Mouse (Mus musculus) c-Kit-positive CD71-positive TER-119-negative erythroid progenitor cells, embryonic 14.5 days (primary cell): ENCODE data around the gene Rps6kc1.
A peak's percentile ranks its signal among the peaks of the same experiment; 100 is the strongest.

ENCODE experiments used
- DNase-seq: peaks from one replicate; pipeline ENCODE4 v3.0.0-alpha.2; 2013; ENCODE audit warnings: low read depth

Rps6kc1 gene

DNA sequence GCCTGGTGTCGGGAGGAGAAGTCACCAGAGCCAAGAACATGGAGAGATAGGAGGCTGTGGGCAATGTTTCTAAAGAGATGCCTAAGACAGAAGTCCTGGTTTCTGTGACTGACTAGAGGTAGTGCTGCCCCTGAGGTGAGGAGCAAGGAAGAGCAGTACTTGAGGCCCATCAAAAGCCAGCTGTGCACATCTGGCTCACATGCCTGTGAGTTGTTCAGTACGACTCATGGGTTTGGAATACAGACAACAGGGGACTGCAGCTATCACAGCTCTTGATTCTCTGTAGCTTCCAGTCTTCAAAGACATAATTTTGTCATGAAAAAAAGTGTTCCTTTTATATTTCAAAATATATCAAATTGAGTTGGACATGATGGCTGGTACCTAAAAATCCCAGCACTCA, 10.5 kb downstream of the Rps6kc1 start:
- no peak for DNase-seq

DNA sequence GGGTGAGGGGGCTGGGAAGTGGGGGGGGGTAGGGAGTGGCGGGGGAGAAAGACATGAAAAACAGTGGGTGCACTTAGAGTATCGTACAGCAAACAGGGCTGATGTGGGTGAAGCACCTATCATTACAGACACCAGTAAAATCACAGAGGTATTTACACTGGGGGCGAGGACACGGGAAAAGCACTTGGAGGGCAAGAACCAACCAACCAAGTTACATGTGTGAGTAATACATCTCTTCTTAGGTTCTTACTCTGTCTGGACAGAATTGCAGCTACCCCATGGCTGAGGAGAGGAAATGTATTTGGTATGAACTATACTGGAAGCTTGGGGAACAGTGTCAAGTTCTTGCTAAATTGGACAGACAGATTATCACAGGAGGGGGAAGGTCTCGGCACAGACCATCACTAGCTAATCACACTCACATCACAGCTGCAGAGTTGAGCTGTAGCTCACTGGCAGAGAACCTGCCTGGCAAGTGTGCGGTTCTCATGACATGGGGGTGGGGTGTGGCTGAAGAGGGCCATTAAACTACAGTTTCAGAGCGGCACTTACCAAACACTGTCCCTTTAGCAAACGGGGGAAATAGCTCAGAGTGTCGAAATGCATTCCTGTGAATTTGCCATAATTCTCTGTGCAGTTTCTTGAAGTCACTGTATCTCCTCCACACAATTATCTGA, 12.5 kb downstream of the Rps6kc1 start:
- DNase-seq, result no peak

DNA sequence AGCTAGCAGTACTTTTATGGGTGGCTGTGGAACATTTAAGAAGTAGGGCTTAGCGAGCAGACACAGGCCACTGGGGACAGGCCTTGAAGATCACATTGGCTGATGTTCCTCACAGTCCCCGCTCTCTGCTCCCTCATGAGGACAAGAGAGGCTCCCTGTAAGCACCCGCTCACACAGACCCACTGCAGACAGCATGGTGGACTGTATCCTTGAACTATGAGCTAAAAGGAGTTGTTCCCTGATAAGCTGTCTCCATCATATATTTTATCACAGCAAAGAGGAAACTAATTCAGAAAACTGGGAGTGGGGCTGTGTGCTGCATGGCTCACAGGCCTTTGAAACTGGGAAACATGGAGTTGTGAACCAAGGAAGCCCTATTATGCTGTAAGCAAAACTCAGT, 13.4 kb downstream of the Rps6kc1 start:
- no peak for DNase-seq

DNA sequence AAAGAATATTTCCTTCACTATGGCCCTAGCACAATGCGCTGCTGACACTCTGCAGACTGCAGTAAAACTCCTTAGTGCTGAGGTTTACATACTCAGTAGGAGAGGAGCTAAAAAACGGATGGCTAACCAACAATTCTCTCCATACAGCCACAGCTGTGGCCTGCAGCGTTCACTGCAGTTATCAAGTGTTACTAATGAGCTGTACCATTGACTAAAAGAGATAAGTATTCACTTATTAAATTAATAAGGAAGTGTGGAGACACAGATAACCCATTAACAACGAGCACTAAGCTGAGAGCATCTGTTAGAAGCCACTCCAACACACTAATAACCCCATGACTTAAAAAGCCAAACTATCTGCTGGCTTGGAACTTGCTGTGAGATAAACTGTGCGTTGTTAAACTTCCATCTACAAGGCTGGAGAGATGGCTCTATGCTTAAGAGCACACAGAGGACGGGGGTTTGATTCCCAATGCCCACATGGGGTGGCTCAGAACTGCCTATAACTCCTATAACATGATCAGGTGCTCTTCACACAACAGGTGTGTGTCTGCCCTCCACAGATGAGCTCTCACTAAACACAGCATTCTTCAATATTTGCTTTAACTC, 17.9 kb downstream of the Rps6kc1 start:
- no peak for DNase-seq

DNA sequence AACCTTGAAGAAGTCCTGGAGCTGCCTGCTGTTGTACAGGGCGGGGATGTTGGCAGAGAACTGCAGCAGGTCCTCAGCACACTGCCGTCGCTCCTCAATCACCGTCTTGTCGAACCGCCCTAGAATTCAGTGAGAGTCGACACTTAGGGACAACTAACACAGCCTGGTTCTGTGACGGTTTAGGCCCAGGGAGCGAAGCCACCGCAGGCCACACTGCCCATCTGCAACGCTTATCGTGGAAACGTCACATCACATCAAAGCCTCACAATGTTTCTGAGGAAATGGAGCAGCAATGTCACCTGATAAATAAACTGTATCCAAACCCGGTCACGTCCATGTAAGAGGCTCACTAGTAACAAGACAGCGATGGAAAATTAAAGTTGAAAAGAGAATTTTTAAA, 22.9 kb downstream of the Rps6kc1 start:
- no peak for DNase-seq

DNA sequence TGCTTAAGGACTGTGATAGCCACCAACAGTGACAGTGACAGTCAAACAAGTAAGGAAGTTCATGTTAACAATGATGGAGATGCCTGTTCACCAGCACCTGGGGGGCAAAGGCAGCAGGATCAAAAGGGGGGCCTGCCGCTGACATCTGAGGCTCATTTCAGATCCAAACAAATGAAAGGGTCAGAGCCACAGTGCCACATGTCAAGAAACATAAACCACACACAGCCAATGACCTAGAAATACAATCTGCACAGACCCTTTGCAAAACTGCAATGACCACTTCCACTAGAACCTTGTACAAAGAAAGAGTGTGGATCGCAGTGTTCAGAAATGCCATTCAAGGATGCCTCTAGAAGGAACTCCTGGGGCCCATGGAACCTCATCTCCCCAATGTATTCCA, 23.5 kb downstream of the Rps6kc1 start:
- DNase-seq, result no peak

DNA sequence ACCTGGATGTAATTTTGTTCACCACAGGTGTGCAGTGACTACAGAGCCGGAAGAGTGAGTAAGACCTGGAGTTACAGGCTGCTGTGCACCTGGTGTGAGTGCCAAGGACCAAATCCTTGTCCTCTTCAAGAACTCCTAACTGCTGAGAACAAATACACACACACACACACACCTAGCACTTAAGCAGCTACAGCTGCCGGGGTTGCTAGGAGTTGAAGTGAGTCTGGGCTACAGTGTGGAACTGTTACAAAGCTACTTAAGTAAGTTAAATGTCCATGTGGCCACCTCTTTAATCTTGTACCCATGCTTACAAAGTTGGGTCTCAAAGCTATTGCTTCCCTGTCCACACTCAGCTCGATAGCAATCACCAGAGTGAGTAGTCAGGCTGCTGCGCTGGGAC, 25.6 kb downstream of the Rps6kc1 start:
- no peak for DNase-seq

DNA sequence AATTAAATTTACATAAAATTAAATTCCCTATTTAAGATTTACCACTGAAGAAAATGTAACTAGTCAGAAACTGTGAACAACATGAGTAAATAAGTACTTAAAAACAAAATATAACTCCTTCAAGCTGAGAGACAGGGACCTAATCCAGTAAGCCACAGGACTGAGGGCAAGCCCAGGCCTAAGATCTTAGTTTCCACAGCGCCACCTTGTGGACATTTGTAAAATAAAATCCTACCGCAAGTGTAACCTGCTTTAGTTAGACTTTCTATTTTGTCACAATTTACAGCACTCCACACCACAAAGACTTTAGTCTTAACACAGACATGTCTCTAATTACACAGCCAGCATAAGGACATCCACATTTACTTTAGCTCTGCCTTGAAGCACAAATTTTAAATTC, 30.1 kb downstream of the Rps6kc1 start:
- DNase-seq, result peak; percentile 68

DNA sequence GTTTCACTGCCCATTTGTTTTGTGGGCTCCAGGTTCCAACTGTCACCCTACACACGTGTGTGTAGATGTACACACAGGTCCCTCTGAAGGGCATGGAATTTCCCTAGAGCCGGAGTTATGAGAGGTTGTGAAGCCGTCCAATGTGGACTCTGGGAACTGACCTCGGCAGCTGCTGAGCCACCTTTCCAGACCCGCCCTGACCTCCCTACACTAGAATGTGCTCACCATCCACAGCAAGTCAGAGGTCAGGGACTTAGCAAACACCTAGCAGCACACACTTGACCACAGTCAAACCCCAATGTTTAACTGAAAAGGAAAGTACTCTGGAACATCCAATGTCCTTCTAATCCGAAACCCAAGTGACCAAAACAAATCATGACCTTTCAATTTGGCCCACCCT, 30.9 kb downstream of the Rps6kc1 start:
- DNase-seq, result no peak

DNA sequence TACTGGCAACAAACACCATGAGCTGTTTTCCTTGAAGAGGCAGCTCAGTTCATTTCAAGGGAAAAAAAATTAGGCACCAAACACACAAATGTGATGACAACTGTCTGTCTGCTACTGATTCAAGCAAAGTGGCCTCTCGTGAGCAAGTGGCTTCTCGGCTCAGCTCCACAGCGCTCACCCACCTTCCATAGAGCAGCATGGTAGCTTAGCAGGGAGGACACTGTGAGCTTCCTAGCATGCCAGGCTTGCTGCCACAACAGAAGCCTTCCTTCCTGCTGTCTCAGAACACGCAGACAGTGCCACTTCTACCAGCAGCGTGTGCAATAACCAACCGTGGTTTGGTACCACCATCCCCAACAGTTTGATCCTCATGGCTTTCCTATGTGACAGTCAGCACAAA, 35.8 kb downstream of the Rps6kc1 start:
- no peak for DNase-seq

DNA sequence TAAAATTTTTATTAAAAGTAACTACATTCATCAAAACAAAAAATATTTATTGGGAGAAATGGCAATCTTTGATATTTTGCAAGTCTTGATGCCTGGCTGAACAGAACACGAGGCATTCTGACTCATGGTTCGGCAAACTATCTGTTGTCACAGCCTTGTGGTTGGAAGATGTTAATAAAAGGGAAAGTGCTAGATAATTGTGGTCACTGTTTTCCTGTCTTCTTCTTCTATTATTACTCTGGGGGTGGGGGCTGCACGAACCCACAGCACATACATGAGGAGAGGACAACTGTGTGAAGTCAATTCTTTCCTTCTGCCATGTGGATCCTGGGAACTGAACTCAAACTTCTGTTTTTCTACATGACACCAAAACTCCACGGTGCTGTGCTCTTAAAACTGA, 36.5 kb downstream of the Rps6kc1 start:
- no peak for DNase-seq

DNA sequence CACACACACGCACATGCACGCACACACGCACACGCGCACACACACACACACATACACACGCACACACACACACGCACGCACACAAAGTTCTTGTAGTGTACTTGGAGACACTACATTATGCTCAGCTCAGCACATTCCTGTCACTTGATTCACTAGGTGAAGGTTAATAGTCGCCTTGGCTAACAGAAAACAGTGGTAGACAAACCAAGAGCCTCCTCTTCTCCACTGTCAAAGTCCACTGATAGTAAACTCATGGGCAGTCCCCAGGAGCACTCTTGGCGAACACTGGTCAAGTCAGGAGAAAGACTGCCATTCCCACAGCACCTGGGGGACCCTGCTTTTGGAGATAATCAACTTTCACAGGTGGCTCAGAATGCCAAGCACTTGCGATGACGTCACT, 40.5 kb downstream of the Rps6kc1 start:
- no peak for DNase-seq

DNA sequence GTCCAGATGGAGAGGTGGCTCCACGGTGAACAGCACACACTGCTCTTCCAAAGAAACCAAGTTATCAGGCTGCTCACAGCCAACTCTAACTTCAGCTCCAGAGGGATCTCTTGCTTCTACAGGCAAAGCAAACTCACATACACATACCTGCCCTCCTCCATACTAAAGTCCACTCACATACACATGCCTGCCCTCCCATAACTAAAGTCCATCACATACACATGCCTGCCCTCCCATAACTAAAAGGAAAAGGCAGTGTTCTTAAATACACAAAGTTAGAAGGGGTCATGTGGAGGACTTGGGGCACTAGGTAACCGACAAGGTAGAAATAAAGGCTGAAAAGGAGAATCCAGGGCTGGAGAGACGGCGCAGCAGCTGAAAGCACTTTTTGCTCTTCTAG, 41.6 kb downstream of the Rps6kc1 start:
- DNase-seq, result no peak

DNA sequence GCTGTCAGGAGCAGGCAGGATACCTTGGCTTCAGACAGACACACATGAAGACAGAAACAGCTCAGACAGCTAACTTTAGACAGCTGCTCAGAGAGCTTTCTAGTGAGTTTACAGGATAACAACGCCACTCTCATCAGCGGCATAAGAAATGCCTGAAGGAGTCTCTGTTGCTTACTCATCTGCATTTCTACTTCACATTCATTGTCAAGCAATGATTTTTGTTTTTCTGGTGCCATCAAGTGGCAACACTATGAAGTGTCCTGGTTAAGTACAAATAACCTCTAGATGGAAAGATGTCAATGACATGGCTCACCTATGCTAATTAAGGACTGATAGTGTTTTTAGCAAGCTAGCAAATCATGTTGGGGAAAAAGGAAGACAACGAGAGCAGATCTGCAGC, 42.8 kb downstream of the Rps6kc1 start:
- DNase-seq, result no peak

DNA sequence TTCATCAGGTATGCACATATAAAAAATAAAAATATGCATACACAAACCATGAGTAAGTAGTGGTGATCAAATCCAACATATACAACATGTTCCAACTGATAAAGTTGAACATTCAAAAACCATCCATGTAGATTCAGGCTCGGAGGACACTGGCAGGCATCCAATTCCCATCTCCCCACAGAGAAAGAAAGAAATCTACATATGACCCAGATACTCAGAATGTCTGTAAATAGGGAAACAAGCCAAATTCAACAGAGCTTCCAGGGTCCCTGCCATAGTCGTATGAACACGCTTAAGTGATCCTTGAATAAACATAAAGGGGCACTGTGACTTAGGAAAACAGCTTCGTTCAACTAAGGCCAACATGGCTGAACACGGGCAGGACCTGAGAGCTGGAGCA, 49.9 kb downstream of the Rps6kc1 start:
- DNase-seq, result no peak

DNA sequence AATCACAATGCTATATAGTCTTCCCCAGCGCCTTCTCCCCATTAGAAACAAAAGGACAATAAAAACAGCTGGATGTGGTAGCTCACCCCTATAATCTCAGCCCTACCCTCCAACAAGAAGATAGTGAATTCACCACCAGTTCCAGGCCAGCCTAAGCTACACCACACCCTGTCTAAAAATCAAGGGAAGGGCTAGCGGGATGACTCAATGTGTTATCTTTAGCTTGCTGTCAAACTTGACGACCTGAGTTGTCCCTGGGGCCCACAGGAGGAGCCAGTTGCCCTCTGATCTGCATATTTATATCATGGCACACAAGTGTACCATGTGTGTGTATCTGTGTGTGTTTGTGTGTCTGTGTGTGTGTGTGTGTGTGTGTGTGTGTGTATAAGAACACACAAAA, 57.1 kb downstream of the Rps6kc1 start:
- peak; percentile 10 for DNase-seq

DNA sequence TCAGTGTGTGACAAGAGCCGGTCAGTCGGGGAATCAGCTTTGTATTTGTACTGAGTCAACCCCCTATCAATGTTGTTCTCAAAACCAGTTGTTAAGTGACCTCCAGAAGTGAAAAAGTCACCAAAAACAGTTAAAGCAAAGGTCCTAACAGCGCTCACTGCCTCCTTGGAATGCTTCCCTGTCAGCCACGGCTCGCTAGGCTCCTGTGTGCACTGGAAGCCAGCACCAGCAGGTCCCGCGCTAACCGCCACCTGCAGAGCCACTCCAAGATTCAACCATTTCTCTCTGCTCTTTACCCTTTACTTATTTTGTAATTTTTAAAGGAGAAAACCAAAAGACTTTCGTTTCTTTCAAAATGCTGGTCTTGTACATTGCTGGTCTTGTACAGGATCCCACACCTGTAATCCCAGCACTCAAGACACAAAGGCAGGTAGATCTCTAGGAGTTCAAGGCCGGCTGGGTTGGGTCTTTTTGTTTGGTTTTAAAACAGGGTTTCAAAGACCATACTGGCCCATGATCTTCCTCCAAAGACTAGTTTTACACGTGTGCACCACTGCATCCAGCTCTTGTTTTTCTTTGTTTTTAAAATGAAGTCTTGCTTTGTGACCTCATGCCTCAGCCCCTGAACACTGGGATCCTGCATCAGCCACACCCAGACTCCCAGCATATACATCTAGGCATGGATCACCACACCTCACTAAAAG, 62.3 kb downstream of the Rps6kc1 start:
- no peak for DNase-seq

DNA sequence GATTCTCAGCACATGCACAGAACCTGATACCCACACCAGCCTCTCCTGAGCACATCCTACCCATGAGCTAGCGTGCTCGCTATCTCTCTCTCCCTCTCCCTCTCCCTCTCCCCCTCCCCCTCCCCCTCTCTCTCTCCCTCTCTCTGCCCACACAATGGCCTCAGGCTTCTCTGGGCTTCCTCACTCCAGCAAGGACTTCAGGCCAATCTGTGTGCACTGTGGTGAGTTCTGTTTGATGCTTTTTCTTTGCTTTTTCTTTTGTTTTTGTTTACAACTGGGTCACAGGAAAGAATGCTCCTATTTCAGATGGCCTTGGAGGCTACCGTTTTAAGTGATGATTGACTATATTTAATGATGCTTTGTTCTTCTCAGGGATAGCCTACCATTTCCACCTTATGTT, 62.9 kb downstream of the Rps6kc1 start:
- no peak for DNase-seq

DNA sequence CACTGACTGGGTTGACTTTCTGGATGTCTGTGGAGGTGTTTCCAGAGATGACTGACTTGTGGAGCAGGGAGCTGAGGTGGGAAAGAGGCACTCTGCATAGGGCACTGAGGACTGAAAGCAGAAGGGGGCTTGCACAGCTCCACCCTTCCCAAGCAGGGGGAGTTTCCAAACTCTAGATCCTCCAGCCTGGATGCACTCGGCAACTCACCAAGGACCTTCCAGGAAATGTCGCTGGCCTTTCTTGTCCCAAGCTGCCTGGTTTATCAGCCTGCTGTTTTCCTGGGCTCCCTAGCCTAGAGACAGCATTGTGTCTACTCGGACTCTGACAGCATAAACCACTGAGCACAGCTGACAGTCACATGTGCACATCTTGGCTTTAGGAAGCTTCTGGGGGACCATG, 64.6 kb downstream of the Rps6kc1 start:
- no peak for DNase-seq

DNA sequence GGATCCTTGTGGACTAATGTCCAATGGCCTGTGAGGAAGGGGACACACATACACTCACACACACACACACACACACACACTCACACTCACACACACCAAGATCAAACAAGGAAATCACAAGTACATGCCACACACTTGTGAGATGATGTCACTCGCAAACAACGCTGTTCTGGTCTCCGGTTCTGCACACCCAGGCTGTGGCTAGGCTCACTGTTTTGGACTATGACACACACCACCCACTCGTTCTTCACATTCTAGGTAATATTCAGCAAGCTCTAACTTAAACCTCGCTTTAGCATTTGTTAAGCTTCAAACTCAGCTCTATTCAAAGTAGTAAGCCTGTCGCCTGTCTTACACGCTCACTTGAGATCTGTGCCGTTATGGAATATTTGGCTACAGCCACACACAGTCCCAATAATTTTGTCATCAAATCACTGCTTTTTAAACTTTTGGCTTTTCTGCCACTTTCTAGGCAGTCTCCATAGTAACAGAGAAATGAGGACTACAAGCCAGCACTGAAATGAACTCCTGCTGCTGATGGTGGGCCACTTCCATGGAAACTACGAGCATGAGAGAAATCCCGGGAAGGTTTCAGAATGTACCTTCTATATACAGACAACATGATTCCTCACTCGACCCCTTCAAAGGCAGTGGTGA, 65.4 kb downstream of the Rps6kc1 start:
- DNase-seq, result no peak

DNA sequence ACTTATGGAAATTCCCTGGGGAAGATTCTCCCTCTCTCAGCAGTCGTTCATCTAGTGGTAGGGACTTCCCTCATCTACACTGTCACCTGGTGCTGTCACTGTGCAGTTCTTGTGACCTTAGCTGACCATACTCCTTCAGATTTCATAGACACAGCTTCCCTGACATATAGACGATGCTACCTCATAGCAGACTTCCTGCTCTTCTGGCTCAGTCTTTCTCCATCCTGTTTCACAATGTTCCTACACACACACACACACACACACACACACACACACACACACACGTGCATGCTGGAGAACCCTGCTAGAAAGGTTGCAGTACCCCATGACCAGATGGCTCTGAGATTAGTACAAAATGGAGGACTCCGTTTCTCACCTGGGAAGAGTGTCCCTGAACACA, 66.2 kb downstream of the Rps6kc1 start:
- DNase-seq, result no peak

DNA sequence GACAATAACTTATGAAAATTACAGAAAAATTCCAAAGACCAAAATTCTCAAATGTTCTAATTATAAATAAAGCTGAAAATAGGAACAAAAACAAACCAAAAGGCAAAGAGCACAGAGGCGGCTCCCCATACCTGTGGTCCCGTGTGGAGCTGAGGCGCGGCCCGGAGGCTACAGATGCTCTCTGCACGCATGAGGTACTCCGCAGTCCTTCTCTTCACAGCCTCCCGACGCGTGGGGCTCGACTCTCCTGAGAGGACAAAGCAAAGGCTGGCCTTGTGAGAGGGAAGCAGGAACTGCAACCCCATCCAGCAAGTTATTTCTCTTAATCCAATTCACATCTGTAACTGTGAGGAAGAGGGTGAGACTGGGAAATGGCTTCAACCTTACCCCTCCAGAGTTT, 67.2 kb downstream of the Rps6kc1 start:
- no peak for DNase-seq

DNA sequence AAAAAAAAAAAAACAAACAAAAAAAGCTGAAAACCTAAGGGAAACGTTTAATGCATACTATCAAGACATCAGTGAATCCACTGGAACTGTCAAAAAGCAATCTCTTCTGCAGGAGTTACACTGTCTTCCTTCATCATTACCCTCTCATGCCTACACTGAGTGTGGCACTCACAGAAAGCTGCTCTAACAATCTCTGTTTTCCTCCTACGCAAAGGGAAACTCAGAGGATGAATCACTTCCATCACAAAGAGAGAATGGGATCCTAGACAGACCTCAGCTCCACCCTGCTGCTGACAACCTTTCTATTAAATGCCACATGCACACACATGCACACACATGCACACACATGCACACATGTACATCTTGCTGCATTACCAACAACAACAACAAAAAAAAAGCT, 75.5 kb downstream of the Rps6kc1 start:
- DNase-seq, result no peak
